Mouse (Mus musculus) adrenal gland, postnatal 10 days (tissue): ENCODE measurements around the gene Dhx15. TPM values are rescaled to one million over a fixed set of nuclear protein-coding genes. Genes with fewer than 3 reads are reported as not detected.
"Not testable (repeated sequence)": the region's sequence is repeated elsewhere in the genome, so short reads cannot be mapped to it uniquely, and the experiment has no call there.

ENCODE experiments used
- DNase-seq: peaks from one replicate; pipeline ENCODE4 v3.0.0; 2021; ENCODE audit warnings: mixed read lengths
- long read RNA-seq, 2 experiments: library from polyadenylated mRNA; stranded (forward); transcript quantifications; one replicate each; pipeline ENCODE4 v2.0.0; 2021
- total RNA-seq, 2 experiments: library from RNA; stranded (reverse); gene quantifications; 2 replicates each; pipeline ENCODE4 v1.2.3; 2021

Gene Dhx15
- 100 to 1,000 TPM; 105 to 109 TPM for total RNA-seq
- long read RNA-seq, experiment 1, transcript Dhx15-201 (14 exons, 3,010 nt) = major isoform, 54 of 74 reads
- long read RNA-seq, experiment 1, partial matches to known transcripts = 14 of 74 reads
- long read RNA-seq, experiment 1, other reads (novel, unspliced or antisense) = 5 of 74 reads
- long read RNA-seq, experiment 2, transcript Dhx15-201 (14 exons, 3,010 nt) = major isoform, 10 of 15 reads
- long read RNA-seq, experiment 2, partial matches to known transcripts = 4 of 15 reads
- long read RNA-seq, experiment 2, other reads (novel, unspliced or antisense) = 1 of 15 reads

DNA sequence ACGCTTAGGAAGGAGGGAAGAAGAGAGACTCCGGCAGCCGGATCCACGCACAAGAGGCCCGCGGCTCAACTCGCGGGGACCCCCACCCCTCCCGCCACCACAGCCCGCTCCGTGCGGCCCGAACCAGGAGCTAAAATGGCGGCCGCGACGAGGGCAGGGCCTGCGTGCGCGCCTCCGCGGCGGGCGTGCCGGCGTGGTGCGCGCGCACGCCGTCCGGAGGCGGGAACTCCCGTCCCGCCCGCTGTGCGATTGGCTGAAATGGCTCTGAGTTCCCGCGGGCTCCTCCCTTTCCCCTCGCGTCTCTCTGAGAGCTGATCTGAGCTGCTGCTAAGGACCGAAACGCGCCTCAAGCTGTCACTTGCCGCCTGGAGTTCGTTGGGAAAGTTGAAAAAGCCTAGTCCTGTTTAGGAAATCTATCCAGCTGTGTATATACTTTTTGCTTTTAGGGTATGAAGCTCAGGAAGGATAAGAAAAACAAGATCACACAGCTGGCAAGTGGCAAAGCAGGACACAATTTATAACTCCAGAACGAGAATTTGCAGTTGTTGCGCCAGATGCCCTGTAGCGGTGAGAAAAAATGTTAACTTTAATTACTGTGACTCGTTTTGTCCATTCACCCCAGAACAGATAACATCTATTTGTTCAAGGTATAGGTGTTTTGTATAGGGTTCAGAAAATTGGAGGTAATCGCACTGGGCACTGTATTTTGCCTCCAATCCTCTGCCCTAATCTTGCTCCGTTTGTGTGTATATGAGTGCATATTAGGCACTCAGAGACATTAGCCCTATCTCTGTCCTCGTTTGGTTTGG is at the start of gene Dhx15:
Gene Dhx15, minus strand, starts transcription at position 144 of the 809 bp plus-strand sequence.
- peak; percentile 94 for DNase-seq

DNA sequence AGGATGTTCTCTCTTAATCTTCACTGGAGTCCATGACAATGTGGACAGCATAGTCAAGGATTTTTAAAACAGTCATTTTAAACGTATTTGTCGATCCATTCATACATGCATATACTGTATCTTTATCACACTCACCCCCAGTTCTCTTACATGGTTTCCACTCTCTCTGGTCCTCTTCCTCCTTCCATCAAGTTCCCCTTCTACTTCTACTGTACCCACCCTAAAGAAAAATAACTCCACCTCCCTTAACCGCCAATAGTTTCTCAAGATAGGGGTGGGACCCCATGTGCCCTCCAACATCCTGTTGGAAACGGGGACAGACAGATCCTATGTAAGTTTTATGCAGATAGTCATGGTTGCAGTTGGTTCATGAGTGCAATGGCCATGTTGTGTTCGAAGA is 48.6 kb upstream of the Dhx15 start:
- DNase-seq = no peak

DNA sequence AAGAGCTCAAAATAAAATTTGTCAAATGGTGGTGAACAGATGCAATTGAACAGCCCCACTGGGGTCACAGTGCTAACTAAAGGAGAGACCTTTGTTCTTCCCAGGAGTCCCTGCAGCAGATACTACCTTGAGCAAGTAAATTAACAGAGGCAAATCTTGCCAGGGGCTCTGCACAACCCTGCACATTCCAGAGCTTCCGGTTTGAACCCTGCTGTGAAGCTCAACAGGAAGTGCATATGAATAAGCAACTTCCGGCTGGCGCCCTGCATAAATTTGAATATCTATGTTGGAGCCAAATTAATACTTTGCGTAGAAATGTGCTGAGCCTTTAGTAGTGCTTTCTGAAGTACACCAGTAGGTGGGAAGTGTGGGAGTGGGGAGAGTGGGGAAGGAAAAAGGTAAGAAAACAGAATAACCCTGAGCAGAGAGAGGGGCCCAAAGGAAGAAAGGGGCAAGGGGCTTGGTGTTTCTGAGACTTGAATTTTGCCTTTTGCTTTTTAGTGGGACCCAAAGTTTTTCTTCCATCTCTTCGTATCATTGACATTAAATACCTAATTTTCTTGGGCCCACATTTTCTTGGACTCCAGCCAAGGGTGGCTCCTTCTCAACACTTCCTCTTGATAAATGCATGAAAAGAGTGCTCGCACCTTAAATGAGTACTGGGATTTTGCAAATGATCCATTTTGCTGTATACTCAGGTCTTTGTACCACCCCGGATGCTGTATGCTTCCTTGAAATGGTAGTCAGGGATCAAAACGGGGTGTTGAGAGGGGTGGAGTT is 47.8 kb upstream of the Dhx15 start:
- no peak for DNase-seq

DNA sequence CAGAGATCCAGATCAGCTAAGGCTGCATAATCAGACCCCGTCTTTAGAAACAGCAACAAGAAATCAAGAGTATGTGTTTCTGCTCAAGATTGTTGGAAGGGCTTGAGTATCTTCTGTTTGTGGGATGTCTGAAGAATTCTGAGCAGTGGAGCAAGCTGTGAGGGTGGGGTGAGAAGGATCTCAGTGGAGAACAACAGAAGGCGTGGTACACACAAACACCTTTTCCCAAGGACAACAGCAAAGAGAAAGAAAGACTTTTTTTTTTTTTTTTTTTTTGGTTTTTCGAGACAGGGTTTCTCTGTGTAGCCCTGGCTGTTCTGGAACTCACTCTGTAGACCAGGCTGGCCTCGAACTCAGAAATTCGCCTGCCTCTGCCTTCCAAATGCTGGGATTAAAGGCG is 46.3 kb upstream of the Dhx15 start:
- DNase-seq = not testable (repeated sequence)

DNA sequence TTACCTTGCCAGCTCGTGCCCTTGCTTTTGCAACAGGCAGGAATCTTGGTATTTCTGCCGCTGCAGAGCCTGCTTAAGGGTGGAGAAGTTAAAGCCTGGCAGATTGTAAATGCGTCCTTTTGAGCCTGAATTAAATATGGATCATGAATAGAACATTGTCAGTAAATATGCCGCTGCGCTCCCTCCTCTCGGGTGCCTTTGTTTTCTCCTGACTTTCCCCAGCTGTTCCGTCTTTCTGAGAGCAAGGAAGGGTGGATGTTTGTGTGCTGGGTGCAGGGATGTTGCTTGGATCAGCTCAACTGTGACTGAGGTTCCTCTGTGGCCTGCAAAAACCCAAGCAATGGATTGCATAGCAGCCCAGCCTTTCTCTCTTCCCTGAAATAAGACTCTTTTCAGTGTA is 44.3 kb upstream of the Dhx15 start:
- no peak for DNase-seq

DNA sequence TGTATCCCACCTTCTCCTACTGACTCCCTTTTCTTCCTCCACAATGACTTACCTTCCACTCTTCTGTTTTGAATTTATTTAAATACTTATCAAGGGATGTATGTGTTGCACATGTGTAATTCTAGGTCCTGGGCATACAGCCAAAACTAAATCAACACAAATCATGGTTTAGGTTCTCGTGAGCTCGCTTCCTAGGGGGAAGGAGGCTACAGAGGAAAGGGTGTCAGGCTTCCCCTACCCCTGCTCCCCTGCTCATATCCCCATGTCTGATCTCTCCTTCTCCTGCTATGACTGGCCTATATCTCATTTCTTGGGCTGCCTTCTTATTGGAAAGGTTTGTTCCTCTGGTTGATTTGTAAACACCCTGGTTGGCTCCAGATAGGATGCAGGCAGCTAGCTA is 43.6 kb upstream of the Dhx15 start:
- DNase-seq = no peak

DNA sequence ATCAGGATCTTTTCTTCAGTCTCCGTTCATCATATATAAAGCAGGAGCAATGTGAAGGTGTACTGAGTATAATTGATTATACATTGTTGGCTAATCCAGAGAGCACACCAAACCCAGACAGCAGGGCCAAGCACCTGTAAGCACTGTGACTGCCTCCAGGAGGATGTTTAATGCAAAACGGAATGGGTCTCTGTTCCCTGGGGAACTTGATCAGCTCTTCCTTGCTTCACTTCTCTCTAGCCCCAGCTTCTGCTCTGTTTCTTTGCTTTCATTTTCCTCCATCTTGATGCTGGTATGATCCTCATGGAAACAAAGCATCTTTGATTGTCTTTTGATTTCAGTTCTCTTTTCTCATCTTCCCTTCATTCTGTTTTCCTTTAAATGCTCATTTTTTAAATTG is 42.3 kb upstream of the Dhx15 start:
- DNase-seq = no peak

DNA sequence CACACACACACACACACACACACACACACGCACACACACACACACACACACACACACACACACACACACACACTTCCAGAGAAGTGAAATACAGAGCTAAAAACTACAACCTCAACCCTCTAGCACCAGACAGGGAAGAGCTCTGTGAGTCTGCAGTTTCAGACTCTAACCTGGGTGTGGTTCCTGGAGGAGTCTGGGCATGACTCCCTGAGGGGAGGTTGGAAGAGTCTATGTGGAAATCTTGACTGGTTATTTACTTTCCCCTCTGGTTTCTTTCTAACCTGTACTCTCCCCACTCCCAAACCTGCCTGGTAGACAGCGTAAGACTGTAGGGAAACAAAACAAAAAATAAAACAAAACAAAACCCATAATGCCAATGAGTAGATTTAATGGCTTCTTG is 41.9 kb upstream of the Dhx15 start:
- DNase-seq = no peak

DNA sequence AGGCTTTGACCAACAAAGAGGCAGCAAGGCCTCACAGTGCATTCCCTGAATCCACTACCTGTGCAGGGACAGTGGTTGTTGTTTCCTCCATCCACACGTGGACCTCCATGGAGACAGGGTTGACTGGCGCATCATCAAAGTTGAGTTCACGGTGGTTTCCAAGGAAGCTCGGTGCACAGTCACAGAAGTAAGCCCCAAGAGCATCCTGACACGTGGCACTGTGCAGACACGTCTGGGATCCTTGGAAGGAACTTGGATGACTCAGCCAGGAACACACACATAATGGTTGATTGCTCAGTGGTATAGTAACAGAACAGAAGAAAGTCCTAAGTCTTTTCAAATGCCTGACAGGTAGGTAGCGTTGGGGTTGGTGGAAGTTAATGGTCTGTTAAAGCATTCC is 40.2 kb upstream of the Dhx15 start:
- no peak for DNase-seq

DNA sequence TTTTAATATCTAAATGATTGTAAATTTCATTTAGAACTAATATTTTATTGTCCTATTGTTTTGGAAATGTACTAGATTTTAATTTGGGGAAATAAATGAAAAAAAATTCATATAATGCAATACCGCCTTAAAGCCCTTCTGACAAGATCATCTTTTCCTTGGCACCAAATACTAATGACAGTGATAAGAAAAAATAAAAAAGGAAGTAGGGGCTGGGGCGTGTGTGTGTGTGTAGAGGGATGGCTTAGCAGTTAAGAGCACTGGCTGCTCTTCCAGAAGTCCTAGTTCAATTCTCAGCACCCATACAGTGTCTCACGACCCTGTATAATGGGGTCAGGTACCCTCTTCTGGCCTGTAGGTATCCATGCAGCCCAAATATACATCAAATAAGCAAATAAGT is 36.4 kb upstream of the Dhx15 start:
- DNase-seq = no peak

DNA sequence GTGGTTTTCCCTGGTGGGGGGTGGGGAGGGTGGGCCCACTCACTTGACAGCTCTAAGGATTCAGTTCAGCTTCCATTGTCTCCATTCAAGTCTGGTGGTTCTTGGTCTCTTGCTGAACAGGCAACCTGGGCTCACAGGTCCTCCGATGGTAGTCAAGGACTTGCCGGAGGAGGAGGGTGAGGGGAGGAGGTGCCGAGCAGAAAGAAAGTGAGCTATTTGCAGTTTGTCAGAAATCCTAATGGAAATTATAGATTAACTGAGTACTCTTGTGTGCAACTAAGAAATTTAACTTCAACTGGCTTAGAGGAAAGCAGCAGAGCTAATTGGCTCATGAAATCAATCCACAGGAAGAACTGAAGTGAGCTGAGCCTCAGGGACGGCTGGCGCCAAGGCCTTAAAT is 31.3 kb upstream of the Dhx15 start:
- DNase-seq = no peak

DNA sequence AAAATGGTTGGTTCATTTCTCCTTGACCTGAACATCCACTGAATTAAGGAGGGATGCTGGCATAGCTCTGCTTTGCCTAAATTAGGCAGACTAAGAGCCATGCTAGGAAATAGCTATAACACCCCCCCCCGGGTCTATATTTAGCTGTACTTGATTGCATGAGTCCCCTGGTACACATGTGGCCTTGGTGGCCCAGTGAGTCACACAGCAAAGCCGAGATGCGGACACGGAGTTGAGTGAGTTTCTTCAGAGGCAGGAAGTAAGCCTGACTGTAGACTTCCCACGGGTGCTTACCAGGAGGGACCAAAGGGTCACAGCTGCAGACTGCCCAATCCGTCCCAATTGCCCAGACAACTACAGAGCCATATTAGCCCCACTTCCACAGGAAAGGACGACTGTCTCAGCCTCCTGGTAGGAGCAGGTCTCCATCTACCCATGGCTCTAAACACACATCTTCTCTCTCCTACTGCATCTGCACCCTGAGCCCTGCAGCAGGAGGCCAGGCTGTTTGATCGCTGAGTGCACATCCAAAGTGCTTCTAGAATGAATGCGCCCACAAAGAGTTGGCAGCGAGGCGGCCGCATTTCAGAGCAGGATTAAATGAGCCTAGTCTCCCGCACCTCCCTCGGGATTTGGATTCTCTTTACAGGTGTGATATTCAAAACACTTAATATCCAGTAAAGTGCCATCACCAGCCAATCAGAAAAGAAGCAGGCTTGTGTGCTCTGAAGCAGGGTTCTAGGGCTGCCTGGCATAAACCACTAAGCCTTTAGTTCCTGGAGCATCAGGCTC is 29.9 kb upstream of the Dhx15 start:
- DNase-seq = peak; percentile 46

DNA sequence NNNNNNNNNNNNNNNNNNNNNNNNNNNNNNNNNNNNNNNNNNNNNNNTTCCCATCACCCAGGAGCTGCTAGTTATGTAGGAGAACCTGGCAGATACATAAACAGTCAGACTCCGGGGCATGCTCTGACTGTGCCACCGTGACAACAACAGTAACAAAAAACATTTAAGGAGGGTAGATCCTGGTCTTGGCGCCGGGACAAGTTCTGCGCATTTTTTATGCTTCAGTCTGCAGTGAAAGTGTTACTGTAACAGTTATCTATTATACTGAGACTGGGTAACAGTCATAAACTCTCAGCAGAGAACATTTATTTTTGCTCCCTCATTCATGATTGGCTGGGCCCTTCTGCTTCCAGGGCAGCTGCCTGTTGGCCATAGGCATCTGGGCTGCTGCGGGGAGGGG is 27.9 kb upstream of the Dhx15 start:
- DNase-seq = no peak

DNA sequence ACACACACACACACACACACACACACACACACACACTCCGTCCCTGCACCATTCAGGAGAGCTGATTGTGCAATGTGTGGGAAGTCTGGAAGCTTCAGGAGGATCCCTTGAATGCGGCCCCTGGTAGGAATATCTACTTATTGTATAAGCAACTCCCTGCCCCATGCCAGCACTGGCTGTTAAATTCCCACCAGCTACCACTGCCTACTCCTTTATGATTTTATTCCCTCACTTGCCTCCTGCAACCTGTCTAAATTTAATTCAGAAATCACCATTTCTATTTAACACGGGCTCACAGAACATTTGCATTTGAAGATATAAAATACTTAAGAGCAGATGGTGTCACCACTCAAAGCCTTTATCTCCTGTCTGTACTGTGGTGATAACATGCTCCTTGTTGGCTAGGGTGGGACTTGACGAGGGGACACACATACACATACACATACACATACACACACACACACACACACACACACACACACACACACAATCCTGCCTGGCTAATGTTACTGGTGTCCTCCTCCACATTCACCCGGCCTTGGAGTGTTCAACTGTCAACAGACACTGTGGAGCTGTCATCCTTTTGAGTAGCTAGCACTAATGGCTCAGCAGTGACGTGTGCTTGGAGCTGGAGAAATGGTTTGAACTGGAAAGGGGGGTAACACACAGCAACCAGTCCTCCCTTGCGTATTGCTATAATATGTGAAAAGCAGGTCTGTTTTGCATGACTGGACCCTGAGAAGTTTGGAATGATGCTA is 23.0 kb upstream of the Dhx15 start:
- no peak for DNase-seq

DNA sequence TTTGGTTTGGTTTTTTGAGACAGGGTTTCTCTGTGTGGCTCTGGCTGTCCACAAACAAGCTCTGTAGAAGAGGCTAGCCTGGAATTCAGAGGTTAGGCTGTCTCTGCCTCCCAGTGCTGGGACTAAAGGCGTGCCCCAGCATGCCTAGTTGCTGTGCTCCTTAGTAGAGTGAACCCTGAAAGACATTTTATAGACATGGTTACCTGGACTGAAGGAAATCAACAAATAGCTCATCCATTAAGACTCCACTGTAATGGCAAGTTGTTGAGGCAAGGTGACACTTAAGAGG is 810 bp upstream of the Dhx15 start:
- no peak for DNase-seq

DNA sequence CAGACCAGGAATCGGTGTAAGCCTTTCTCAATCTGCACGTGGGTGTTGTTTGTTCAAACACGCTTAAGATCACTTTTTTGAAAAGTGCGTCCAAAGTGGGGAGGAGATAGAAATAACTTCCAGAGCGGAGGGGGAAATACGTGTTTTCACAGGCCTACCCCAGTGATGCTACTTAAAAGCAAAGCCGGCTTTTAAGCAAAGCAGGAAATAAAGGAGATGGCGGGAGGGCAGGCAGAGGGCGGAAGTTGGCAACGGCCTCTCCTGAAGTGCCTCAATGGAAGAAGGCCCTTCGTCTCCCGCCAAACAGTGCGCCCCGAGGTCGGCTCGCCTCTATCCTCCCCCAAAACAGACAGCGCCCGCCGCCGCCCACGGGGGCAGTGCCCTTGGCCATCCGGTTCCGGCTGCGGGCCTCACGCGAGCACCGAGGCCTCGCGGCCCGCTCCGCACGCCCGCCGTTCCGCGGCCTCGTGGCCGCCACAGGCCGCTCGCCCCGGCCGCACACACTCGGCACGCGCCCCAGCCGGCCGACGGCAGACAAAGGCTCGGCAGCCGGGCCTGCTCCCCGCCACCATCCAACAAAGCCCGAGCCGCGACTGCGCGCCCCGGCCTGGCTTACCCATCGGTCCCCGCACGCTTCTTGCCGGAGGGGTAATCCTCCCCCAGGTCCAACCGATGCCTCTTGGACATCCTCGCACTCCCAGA is 499 bp downstream of the Dhx15 start:
- DNase-seq = peak; percentile 72

DNA sequence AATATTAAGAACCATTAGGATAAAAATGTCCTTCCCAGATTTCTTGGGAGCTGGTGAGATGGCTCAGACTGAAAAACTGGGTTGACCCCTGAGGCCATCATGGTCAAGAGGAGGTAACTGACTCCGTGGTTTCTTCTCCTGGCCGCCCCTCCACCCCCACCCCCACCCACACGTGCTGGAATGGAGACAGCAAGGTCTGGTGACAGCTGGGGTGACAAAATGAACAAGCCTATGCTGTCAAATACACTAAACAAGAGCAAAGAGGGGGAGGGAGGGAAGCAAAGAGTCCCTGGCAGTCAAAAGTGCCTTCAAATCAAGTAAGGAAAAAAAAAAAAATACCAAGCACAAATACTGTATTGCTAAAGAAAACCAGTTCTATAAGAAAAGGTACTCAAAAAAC is 2.1 kb downstream of the Dhx15 start:
- DNase-seq = no peak

DNA sequence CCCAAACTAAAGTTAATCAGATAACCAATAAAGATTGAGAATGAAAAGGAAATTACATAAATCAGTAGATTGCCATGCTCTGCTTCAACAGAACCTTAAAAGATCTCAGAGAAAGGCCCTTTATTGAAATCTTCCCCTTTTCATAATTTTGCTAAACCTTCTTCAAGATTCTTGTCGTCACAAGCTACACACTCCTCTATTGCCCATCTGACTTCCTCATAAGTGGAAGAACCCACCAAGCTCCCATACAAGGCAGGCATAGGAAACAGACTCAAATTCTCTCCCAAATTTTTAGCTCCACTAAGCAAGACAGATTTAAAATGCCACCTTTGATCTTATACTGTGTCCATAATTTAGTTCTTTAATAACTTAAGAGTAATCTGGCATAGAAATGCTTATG is 13.0 kb downstream of the Dhx15 start:
- DNase-seq = no peak

DNA sequence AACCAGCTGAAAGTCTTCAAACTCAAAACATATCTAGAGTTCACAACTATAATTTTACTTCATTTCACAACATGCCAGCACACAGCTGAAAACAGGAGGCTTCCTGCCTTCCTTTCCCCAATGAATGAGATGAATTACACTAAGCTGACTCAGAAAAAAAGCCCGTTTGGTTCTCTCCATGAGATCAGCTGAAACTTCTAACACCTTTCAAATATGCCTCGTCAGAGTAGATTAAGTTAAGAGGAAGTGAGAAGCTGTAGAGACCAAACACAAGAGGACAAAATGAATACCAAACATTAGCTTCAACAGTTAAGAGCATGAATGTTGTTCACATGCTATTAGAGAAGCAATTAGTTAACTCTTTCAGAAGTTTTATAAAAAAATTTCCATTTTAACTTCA is 21.8 kb downstream of the Dhx15 start:
- DNase-seq = no peak

DNA sequence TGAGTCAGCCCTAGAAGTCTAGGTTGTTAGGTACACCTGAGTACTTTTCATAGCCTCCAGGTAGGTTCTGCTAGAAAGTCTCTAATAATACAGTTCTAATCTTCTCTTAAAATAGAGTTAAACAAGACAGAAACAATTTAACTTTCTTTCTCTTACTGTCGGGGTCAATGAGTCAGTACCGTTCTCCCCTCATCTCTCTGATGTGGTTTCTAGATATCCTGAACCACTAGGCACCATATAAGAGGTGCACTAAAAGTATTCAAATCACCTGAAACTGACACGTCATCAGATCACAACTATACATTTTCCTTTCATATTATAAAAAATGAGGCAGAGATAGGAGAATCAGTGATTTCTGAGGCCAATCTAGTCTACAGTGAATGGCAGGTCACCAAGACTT is 41.2 kb downstream of the Dhx15 start:
- DNase-seq = no peak

DNA sequence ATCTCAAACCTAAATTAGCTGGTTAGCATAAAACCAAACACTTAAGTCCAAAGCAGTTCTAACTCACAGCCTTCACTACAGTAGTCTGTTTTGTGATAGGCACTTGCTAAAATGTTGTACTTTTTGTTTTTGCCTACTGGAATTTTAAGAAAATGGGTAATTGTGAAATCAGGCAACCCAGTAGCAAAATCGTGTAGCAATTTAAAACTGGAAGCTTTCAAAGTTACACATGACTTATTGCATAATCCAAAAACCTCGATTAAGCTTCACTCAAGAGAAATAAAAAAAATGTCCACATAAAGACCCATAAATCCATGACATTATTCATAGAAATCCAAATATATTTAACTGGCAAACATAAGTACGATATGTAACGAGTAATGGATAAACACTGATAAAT is 43.2 kb downstream of the Dhx15 start:
- no peak for DNase-seq
